Mouse (Mus musculus) stomach, embryonic 15.5 days (tissue): ENCODE measurements at regions not wholly inside any gene's neighbourhood (a gene's known extent, or its start where the extent isn't known, plus 50 kb on each side); places are given as distances from the start of the nearest gene placed in this dataset.

Experiments used
- ATAC-seq: fragments of 200-750 bp; cut with Nextera tagmentation; 2 replicates; pipeline ENCODE4 v1.8.0; 2017; ENCODE audit warnings: low read depth, moderate number of reproducible peaks, moderate TSS enrichment; ENCODE audit not compliant: insufficient read depth, low FRiP score
- H3K27ac ChIP-seq: fragments of 300-500 bp; sonication (generic); 2 replicates; pipeline ENCODE4 v1.5.1; 2015; ENCODE audit warnings: mild to moderate bottlenecking, inconsistent platforms
- H3K27me3 ChIP-seq: fragments of 300-500 bp; sonication (generic); replicated peaks from 2 replicates; pipeline ENCODE4 v1.6.1; 2015; ENCODE audit warnings: inconsistent platforms
- H3K36me3 ChIP-seq: fragments of 300-500 bp; sonication (generic); 2 replicates; pipeline ENCODE4 v1.6.1; 2015; ENCODE audit warnings: inconsistent platforms
- H3K4me1 ChIP-seq: fragments of 300-500 bp; sonication (generic); 2 replicates; pipeline ENCODE4 v1.6.1; 2015; ENCODE audit warnings: inconsistent platforms
- H3K4me2 ChIP-seq: fragments of 300-500 bp; sonication (generic); 2 replicates; pipeline ENCODE4 v1.6.1; 2015; ENCODE audit warnings: mild to moderate bottlenecking, inconsistent platforms
- H3K4me3 ChIP-seq: fragments of 300-500 bp; sonication (generic); replicated peaks from 2 replicates; pipeline ENCODE4 v1.5.1; 2015; ENCODE audit warnings: inconsistent platforms
- H3K9ac ChIP-seq: fragments of 300-500 bp; sonication (generic); 2 replicates; pipeline ENCODE4 v1.6.1; 2015; ENCODE audit warnings: inconsistent platforms
- H3K9me3 ChIP-seq: fragments of 300-500 bp; sonication (generic); 2 replicates; pipeline ENCODE4 v1.6.1; 2016; ENCODE audit warnings: inconsistent platforms
- WGBS: fragments of 180-500 bp; shearing (Covaris S2); methylation state at CpG from one replicate; pipeline ENCODE4 v1.1.7; 2015; 5-methylcytosine and 5-hydroxymethylcytosine counted together

GRCm38 (mm10) chr2:178542032-178542431, 111.7 kb downstream of the Cdh26 start:
- H3K9me3 ChIP-seq: no peaks in the 10 kb centered on the region
- no peaks in the 10 kb centered on the region for H3K36me3 ChIP-seq
- H3K27me3 ChIP-seq: no peaks in the 10 kb centered on the region
- H3K4me2 ChIP-seq: no peak overlapping the region
- no peak overlapping the region for H3K27ac ChIP-seq
- H3K4me3 ChIP-seq: no peak overlapping the region
- no peaks in the 10 kb centered on the region for H3K4me1 ChIP-seq
- no peak overlapping the region for H3K9ac ChIP-seq
- 28% methylated on average over 2 of the region's 2 CpGs for WGBS
- ATAC-seq: no peak

GRCm38 (mm10) chr2:178544411-178544810, 114.1 kb downstream of the Cdh26 start:
- H3K27me3 ChIP-seq: no peaks in the 10 kb centered on the region
- WGBS: 78% methylated on average over 1 of the region's 1 CpGs
- no peaks in the 10 kb centered on the region for H3K36me3 ChIP-seq
- ATAC-seq: no peak
- no peak overlapping the region for H3K27ac ChIP-seq
- no peaks in the 10 kb centered on the region for H3K4me1 ChIP-seq
- no peak overlapping the region for H3K4me2 ChIP-seq
- H3K9me3 ChIP-seq: no peaks in the 10 kb centered on the region
- H3K4me3 ChIP-seq: no peak overlapping the region
- no peak overlapping the region for H3K9ac ChIP-seq

- Histone ChIP-seq H3K4me2 (no peak overlapping the region), H3K27ac (no peak overlapping the region), H3K4me1 (no peaks in the 10 kb centered on the region), H3K9me3 (no peaks in the 10 kb centered on the region), H3K4me3 (no peak overlapping the region), H3K27me3 (no peaks in the 10 kb centered on the region), H3K9ac (no peak overlapping the region), H3K36me3 (no peaks in the 10 kb centered on the region)
- WGBS: 67% methylated on average over 15 of the region's 15 CpGs
- ATAC-seq: no peak
Observed at GRCm38 (mm10) chr2:178545601-178546352, 115.4 kb downstream of the Cdh26 start.

GRCm38 (mm10) chr2:178546353-178546720, 116.0 kb downstream of the Cdh26 start:
- no peaks in the 10 kb centered on the region for H3K9me3 ChIP-seq
- no peaks in the 10 kb centered on the region for H3K27me3 ChIP-seq
- H3K9ac ChIP-seq: no peak overlapping the region
- WGBS: 77% methylated on average over 3 of the region's 3 CpGs
- H3K36me3 ChIP-seq: no peaks in the 10 kb centered on the region
- H3K4me3 ChIP-seq: no peak overlapping the region
- H3K4me1 ChIP-seq: no peaks in the 10 kb centered on the region
- no peak overlapping the region for H3K27ac ChIP-seq
- no peak for ATAC-seq
- no peak overlapping the region for H3K4me2 ChIP-seq

GRCm38 (mm10) chr2:178546888-178547287, 116.6 kb downstream of the Cdh26 start:
- Histone ChIP-seq H3K27me3 (no peaks in the 10 kb centered on the region), H3K27ac (no peak overlapping the region), H3K4me2 (no peak overlapping the region), H3K36me3 (no peaks in the 10 kb centered on the region), H3K9me3 (no peaks in the 10 kb centered on the region), H3K9ac (no peak overlapping the region), H3K4me1 (no peaks in the 10 kb centered on the region), H3K4me3 (no peak overlapping the region)
- 62% methylated on average over 3 of the region's 3 CpGs for WGBS
- ATAC-seq: no peak

- WGBS: 83% methylated on average over 6 of the region's 6 CpGs
- Histone ChIP-seq H3K27ac (no peak overlapping the region), H3K9me3 (no peaks in the 10 kb centered on the region), H3K36me3 (no peaks in the 10 kb centered on the region), H3K4me3 (no peak overlapping the region), H3K4me1 (no peaks in the 10 kb centered on the region), H3K9ac (no peak overlapping the region), H3K27me3 (no peaks in the 10 kb centered on the region), H3K4me2 (no peak overlapping the region)
- ATAC-seq: no peak
Observed at GRCm38 (mm10) chr2:178548937-178549336, 118.6 kb downstream of the Cdh26 start.

GRCm38 (mm10) chr2:178553736-178554135, 123.4 kb downstream of the Cdh26 start:
- H3K27ac ChIP-seq: no peak overlapping the region
- WGBS: 74% methylated on average over 4 of the region's 4 CpGs
- H3K9me3 ChIP-seq: no peaks in the 10 kb centered on the region
- H3K4me2 ChIP-seq: no peak overlapping the region
- H3K9ac ChIP-seq: no peak overlapping the region
- no peaks in the 10 kb centered on the region for H3K36me3 ChIP-seq
- H3K27me3 ChIP-seq: no peaks in the 10 kb centered on the region
- H3K4me1 ChIP-seq: no peaks in the 10 kb centered on the region
- no peak overlapping the region for H3K4me3 ChIP-seq
- ATAC-seq: no peak

GRCm38 (mm10) chr2:178555692-178556340, 125.5 kb downstream of the Cdh26 start:
- no peak overlapping the region for H3K4me3 ChIP-seq
- no peak overlapping the region for H3K9ac ChIP-seq
- H3K4me1 ChIP-seq: no peaks in the 10 kb centered on the region
- WGBS: 85% methylated on average over 3 of the region's 3 CpGs
- H3K27me3 ChIP-seq: no peaks in the 10 kb centered on the region
- no peak overlapping the region for H3K27ac ChIP-seq
- no peaks in the 10 kb centered on the region for H3K36me3 ChIP-seq
- no peak for ATAC-seq
- H3K4me2 ChIP-seq: no peak overlapping the region
- H3K9me3 ChIP-seq: no peaks in the 10 kb centered on the region

- Histone ChIP-seq H3K4me2 (no peak overlapping the region), H3K9ac (no peak overlapping the region), H3K4me1 (no peaks in the 10 kb centered on the region), H3K27me3 (no peaks in the 10 kb centered on the region), H3K9me3 (no peaks in the 10 kb centered on the region), H3K36me3 (no peaks in the 10 kb centered on the region), H3K4me3 (no peak overlapping the region), H3K27ac (no peak overlapping the region)
- 61% methylated on average over 9 of the region's 9 CpGs for WGBS
- no peak for ATAC-seq
Observed at GRCm38 (mm10) chr2:178557934-178558333, 127.6 kb downstream of the Cdh26 start.

- no peaks in the 10 kb centered on the region for H3K4me1 ChIP-seq
- no peak for ATAC-seq
- H3K9me3 ChIP-seq: no peaks in the 10 kb centered on the region
- H3K36me3 ChIP-seq: no peaks in the 10 kb centered on the region
- H3K4me3 ChIP-seq: no peak overlapping the region
- no peak overlapping the region for H3K4me2 ChIP-seq
- H3K27me3 ChIP-seq: no peaks in the 10 kb centered on the region
- no peak overlapping the region for H3K27ac ChIP-seq
- WGBS: 81% methylated on average over 7 of the region's 7 CpGs
- H3K9ac ChIP-seq: no peak overlapping the region
Observed at GRCm38 (mm10) chr2:178563287-178563686, 133.0 kb downstream of the Cdh26 start.

GRCm38 (mm10) chr2:178565368-178565818, 135.1 kb downstream of the Cdh26 start:
- no peak overlapping the region for H3K4me2 ChIP-seq
- 49% methylated on average over 8 of the region's 8 CpGs for WGBS
- H3K36me3 ChIP-seq: no peaks in the 10 kb centered on the region
- no peaks in the 10 kb centered on the region for H3K4me1 ChIP-seq
- no peaks in the 10 kb centered on the region for H3K9me3 ChIP-seq
- H3K27ac ChIP-seq: no peak overlapping the region
- no peak overlapping the region for H3K9ac ChIP-seq
- no peaks in the 10 kb centered on the region for H3K27me3 ChIP-seq
- ATAC-seq: no peak
- no peak overlapping the region for H3K4me3 ChIP-seq

- no peak overlapping the region for H3K9ac ChIP-seq
- no peaks in the 10 kb centered on the region for H3K27me3 ChIP-seq
- H3K4me2 ChIP-seq: no peak overlapping the region
- no peaks in the 10 kb centered on the region for H3K4me1 ChIP-seq
- 78% methylated on average over 7 of the region's 7 CpGs for WGBS
- no peak for ATAC-seq
- no peaks in the 10 kb centered on the region for H3K36me3 ChIP-seq
- H3K4me3 ChIP-seq: no peak overlapping the region
- no peak overlapping the region for H3K27ac ChIP-seq
- H3K9me3 ChIP-seq: no peaks in the 10 kb centered on the region
Observed at GRCm38 (mm10) chr2:178567493-178567892, 137.2 kb downstream of the Cdh26 start.
